Mouse (Mus musculus) midbrain, embryonic 14.5 days (tissue): ENCODE measurements at regions not wholly inside any gene's neighbourhood (a gene's known extent, or its start where the extent isn't known, plus 50 kb on each side); places are given as distances from the start of the nearest gene placed in this dataset.

Source experiments
- ATAC-seq: fragments of 200-750 bp; cut with Nextera tagmentation; 2 replicates; pipeline ENCODE4 v1.8.0; 2017; ENCODE audit warnings: moderate number of reproducible peaks, moderate library complexity; ENCODE audit not compliant: low FRiP score, low TSS enrichment
- DNase-seq: peaks from one replicate; pipeline ENCODE4 v3.0.0-alpha.2; 2015
- H3K27ac ChIP-seq: fragments of 300-500 bp; sonication (generic); replicated peaks from 2 replicates; pipeline ENCODE4 v1.5.1; 2014; ENCODE audit warnings: mild to moderate bottlenecking, low read depth, low read length, moderate library complexity
- H3K27me3 ChIP-seq: fragments of 300-500 bp; sonication (generic); 2 replicates; pipeline ENCODE4 v1.6.1; 2014; ENCODE audit warnings: low read length, control low read depth, mixed read lengths; ENCODE audit not compliant: control insufficient read depth, insufficient read depth
- H3K36me3 ChIP-seq: fragments of 300-500 bp; sonication (generic); 2 replicates; pipeline ENCODE4 v1.6.1; 2014; ENCODE audit warnings: low read length, control low read depth; ENCODE audit not compliant: control insufficient read depth, insufficient read depth
- H3K4me1 ChIP-seq: fragments of 300-500 bp; sonication (generic); 2 replicates; pipeline ENCODE4 v1.6.1; 2014; ENCODE audit warnings: mild to moderate bottlenecking, antibody characterized with exemption, low read length, control low read depth; ENCODE audit not compliant: control insufficient read depth, insufficient read depth
- H3K4me2 ChIP-seq: fragments of 300-500 bp; sonication (generic); 2 replicates; pipeline ENCODE4 v1.6.1; 2014; ENCODE audit warnings: mild to moderate bottlenecking, low read length, moderate library complexity
- H3K4me3 ChIP-seq: fragments of 300-500 bp; sonication (generic); replicated peaks from 2 replicates; pipeline ENCODE4 v1.5.1; 2014; ENCODE audit warnings: low read depth, low read length
- H3K9ac ChIP-seq: fragments of 300-500 bp; sonication (generic); replicated peaks from 2 replicates; pipeline ENCODE4 v1.6.1; 2014; ENCODE audit warnings: mild to moderate bottlenecking, low read length, moderate library complexity
- H3K9me3 ChIP-seq: fragments of 300-500 bp; sonication (generic); 2 replicates; pipeline ENCODE4 v1.6.1; 2016; ENCODE audit warnings: low read length, control low read depth, mixed read lengths; ENCODE audit not compliant: control insufficient read depth
- WGBS: fragments of 180-500 bp; shearing (Covaris S2); extraction: QIAGEN DNeasy Blood & Tissue Kit; methylation state at CpG from one replicate; pipeline ENCODE4 v1.1.7; 2014; 5-methylcytosine and 5-hydroxymethylcytosine counted together

DNA sequence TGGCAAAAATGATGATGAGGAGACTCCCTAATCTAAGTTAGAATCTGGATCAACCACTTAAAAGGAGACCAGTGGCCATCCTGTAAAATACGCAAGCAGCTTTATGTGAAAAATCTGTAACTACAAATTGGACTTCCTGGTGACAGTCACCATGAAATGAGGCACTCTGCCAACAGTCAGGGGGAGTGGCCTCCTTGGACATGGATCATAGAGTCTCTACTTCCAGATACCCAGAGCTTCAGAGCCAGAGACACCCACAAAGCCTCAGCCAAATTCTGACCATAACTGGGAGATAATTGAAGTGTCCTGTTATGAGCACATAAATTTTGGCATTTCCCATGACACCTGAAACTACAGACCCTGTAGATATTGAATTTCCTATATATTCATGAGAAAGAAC is 1359.3 kb upstream of the A1bg start:
- H3K9me3 ChIP-seq: no peaks in the 10 kb centered on the region
- H3K4me1 ChIP-seq: 0 out of 2 replicates have a peak, but pooled peaks cover 6% of the 10 kb centered on the region
- WGBS: 92% methylated on average over 1 of the region's 1 CpGs
- ATAC-seq: no peak
- H3K27ac ChIP-seq: no peak overlapping the region
- H3K9ac ChIP-seq: no peak overlapping the region
- H3K4me2 ChIP-seq: no peak overlapping the region
- H3K4me3 ChIP-seq: no peak overlapping the region
- no peak for DNase-seq
- no peaks in the 10 kb centered on the region for H3K36me3 ChIP-seq
- no peaks in the 10 kb centered on the region for H3K27me3 ChIP-seq

DNA sequence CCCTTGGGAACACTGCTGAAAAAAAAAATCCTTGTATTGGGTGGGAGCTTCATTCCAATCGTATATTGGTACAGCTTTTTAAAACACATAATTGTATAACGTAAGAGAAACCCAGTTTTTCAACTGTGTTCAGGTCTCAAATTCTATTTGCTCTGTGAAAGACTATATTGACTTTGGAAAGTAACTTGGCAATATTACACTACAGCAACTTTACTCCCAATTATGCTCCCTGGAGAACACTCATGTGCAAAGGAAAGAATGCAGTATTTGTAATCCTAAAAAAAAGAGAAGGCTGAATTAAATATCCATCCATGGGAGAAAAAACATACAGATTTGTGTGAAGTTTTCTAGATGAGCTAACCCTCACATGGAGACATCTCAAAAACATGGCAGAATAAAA is 1356.7 kb upstream of the A1bg start:
- DNase-seq (no peak), ATAC-seq (no peak)
- Histone ChIP-seq H3K27me3 (no peaks in the 10 kb centered on the region), H3K4me1 (0 out of 2 replicates have a peak, but pooled peaks cover 6% of the 10 kb centered on the region), H3K4me3 (no peak overlapping the region), H3K9ac (no peak overlapping the region), H3K36me3 (no peaks in the 10 kb centered on the region), H3K27ac (no peak overlapping the region), H3K4me2 (no peak overlapping the region), H3K9me3 (no peaks in the 10 kb centered on the region)
- 93% methylated on average over 2 of the region's 2 CpGs for WGBS

DNA sequence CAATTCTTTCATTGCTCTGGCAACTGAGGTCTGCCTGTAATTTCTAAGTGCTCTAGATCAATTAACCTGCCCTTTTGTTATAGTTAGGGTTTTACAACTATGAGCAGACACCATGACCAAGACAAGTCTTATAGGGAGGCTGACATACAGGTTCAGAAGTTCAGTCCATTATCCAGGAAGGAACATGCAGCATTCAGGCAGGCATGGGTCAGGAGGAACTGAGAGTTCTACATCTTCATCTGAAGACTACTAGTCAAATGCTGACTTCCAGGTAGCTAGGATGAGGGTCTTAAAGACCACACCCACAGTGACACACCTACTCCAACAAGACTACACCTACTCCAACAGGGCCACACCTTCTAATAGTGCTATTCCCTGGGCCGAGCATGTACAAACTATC is 1352.0 kb upstream of the A1bg start:
- ATAC-seq (no peak), DNase-seq (no peak)
- Histone ChIP-seq H3K4me3 (no peak overlapping the region), H3K9ac (no peak overlapping the region), H3K27ac (no peak overlapping the region), H3K36me3 (no peaks in the 10 kb centered on the region), H3K9me3 (no peaks in the 10 kb centered on the region), H3K4me2 (no peak overlapping the region), H3K4me1 (no peaks in the 10 kb centered on the region), H3K27me3 (no peaks in the 10 kb centered on the region)
- WGBS: 96% methylated on average over 1 of the region's 1 CpGs

DNA sequence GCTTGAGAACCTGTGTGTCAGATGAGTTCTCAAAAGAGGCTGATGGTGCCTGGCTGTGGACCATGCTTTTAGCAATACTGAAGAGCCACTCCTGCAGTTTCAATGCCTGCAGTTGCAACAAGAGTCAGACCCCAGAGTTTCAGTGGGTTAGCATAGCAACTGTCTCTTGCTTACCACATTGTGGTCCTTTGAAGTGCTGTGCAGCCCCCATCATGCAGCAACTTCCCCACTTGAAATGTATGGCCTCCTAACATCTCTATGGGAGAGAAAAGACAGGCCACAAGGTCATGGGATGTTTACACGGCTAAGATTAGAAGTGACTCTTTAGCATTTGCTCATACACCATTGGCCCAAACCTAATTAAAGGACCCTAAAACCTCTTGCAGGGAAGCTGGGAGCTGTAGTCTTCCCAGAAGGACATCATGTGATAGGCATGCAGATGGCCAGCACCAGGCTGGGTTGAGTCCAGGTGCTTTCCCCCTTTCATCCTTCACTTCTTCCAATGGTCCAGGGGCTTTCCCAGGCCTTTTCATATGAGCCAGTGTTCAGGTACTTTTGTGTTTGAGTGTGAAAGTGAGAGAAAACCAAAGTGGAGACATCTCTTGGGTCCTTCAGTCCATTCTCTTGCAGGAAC is 1351.2 kb upstream of the A1bg start:
- ATAC-seq (no peak), DNase-seq (no peak)
- Histone ChIP-seq H3K4me3 (no peak overlapping the region), H3K4me2 (no peak overlapping the region), H3K9me3 (no peaks in the 10 kb centered on the region), H3K9ac (no peak overlapping the region), H3K36me3 (no peaks in the 10 kb centered on the region), H3K27me3 (no peaks in the 10 kb centered on the region), H3K27ac (no peak overlapping the region), H3K4me1 (no peaks in the 10 kb centered on the region)
- WGBS: 77% methylated on average over 1 of the region's 1 CpGs

DNA sequence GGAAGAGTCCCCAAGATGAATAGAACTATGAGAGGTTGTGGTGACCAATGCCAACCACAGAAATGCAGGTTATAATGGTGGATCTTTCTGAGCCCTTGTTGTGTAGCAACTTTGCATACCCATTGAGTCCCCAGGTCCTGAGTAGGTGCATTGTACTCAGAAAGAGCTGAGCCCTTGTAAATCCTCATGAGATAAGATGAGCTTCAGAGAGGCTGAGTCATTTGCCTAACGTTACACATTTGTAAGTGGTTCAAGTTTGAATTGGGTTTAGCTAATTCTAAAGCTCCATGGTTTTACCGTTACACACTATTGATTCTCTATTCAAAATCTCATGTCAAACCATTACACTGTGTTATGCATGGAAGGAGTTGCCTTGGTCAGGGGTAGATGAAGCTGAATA is 1349.9 kb upstream of the A1bg start:
- Histone ChIP-seq H3K4me1 (no peaks in the 10 kb centered on the region), H3K27ac (no peak overlapping the region), H3K9ac (no peak overlapping the region), H3K4me2 (no peak overlapping the region), H3K4me3 (no peak overlapping the region), H3K9me3 (no peaks in the 10 kb centered on the region), H3K27me3 (no peaks in the 10 kb centered on the region), H3K36me3 (no peaks in the 10 kb centered on the region)
- 80% methylated on average over 2 of the region's 2 CpGs for WGBS
- DNase-seq (no peak), ATAC-seq (no peak)

DNA sequence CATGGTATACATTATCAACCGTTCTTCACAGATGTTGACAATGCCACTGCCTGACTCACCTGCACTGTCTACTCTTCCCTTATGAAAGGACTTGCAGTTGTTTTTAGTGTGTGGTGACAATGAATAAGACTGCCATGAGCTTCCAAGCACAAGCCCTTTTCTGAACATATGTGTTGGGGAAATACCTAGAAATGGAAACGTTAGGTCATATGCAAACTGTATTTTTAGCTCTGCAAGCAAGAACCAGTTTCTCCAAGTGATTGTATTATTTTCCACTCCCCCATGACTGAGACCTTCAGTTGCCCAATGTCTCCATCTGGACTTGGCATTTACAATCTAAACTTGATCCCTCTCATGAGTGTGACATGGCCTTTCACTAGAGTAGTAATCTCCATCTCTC is 1348.6 kb upstream of the A1bg start:
- no peak overlapping the region for H3K4me2 ChIP-seq

DNA sequence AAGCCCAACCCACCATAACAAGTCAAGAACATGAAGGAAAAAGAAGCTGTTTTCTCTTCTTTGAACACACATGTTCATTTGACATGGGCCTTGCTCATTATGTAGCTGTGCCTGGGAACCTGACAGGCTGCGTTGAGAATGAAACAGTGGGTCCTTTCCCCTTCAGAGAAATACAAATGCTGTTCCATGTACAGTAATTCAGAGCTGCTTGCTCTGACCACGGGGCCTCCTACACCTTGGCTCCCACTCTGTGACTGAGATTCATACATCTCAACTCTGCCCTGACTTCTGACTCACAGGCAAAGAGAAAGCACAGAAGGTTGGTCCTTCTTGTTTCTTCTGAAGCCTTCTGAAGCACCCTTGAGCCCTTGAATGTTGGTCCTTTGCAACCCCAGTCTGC is 1345.4 kb upstream of the A1bg start:
- H3K9me3 ChIP-seq: no peaks in the 10 kb centered on the region
- no peak overlapping the region for H3K27ac ChIP-seq
- H3K27me3 ChIP-seq: no peaks in the 10 kb centered on the region
- DNase-seq: no peak
- no peaks in the 10 kb centered on the region for H3K36me3 ChIP-seq
- ATAC-seq: no peak
- WGBS: 87% methylated on average over 2 of the region's 2 CpGs
- H3K9ac ChIP-seq: no peak overlapping the region
- H3K4me2 ChIP-seq: no peak overlapping the region
- no peaks in the 10 kb centered on the region for H3K4me1 ChIP-seq
- H3K4me3 ChIP-seq: no peak overlapping the region

More for the DNA sequence above, 1348.6 kb upstream of the A1bg start:
- DNase-seq (no peak), ATAC-seq (no peak)
- H3K4me1 ChIP-seq: no peaks in the 10 kb centered on the region
- WGBS: 98% methylated on average over 2 of the region's 2 CpGs
- no peaks in the 10 kb centered on the region for H3K9me3 ChIP-seq
- no peak overlapping the region for H3K4me3 ChIP-seq
- H3K9ac ChIP-seq: no peak overlapping the region
- no peaks in the 10 kb centered on the region for H3K27me3 ChIP-seq
- H3K36me3 ChIP-seq: no peaks in the 10 kb centered on the region
- H3K27ac ChIP-seq: no peak overlapping the region

DNA sequence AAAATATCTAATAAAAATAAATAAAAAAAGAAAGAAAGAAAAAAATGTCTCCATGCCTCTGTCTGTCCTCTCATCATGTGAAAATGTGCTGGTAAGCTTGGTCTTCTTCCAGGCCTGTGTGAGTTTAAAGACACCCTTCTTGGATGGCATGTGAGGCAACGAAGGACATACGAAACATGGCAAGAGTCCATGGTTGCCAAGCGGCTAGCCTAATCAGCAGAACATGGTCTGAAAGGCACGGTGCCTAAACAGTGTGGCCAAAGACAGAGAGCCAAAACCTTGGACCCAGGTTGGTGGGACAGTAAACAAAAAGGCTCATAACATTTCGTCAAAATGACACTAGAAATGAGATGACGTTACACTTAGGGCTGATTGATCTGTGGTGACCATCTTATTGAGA is 1344.7 kb upstream of the A1bg start:
- no peak for ATAC-seq
- Histone ChIP-seq H3K4me1 (no peaks in the 10 kb centered on the region), H3K27ac (no peak overlapping the region), H3K4me2 (no peak overlapping the region), H3K36me3 (no peaks in the 10 kb centered on the region), H3K4me3 (no peak overlapping the region), H3K9me3 (no peaks in the 10 kb centered on the region), H3K9ac (no peak overlapping the region), H3K27me3 (no peaks in the 10 kb centered on the region)
- WGBS: 93% methylated on average over 6 of the region's 6 CpGs
- no peak for DNase-seq

DNA sequence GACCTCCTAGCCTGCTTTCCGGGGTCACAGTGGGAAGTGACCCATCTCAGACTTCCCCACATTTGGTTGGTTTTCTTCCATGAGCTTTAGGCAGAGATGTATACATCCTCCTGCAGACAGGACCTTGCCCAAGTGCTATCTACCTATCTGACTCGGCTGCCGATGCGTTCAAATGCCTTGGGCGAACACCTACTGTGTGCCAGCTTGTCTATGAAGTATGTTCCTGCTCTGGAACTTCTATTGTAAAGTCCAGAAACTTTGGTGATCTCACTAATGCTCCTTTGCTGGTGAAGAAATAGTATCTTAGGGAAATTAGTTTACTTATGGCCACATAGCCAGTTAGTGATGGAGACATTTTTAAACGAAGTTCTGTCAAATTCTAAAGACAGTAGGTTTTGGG is 1343.2 kb upstream of the A1bg start:
- no peak for ATAC-seq
- Histone ChIP-seq H3K4me1 (no peaks in the 10 kb centered on the region), H3K36me3 (no peaks in the 10 kb centered on the region), H3K4me3 (no peak overlapping the region), H3K27ac (no peak overlapping the region), H3K9ac (no peak overlapping the region), H3K27me3 (no peaks in the 10 kb centered on the region), H3K4me2 (no peak overlapping the region), H3K9me3 (no peaks in the 10 kb centered on the region)
- DNase-seq: no peak
- 93% methylated on average over 6 of the region's 6 CpGs for WGBS
